Mouse (Mus musculus): ENCODE results near the gene Art2b. TPM values are rescaled to one million over a fixed set of nuclear protein-coding genes. Genes with fewer than 3 reads are reported as not detected.
"Not testable (repeated sequence)": the region's sequence is repeated elsewhere in the genome, so short reads cannot be mapped to it uniquely, and the experiment has no call there.

Art2b gene
- polyA plus RNA-seq, 1 experiment from 2014 or later = 0.55 TPM

DNA sequence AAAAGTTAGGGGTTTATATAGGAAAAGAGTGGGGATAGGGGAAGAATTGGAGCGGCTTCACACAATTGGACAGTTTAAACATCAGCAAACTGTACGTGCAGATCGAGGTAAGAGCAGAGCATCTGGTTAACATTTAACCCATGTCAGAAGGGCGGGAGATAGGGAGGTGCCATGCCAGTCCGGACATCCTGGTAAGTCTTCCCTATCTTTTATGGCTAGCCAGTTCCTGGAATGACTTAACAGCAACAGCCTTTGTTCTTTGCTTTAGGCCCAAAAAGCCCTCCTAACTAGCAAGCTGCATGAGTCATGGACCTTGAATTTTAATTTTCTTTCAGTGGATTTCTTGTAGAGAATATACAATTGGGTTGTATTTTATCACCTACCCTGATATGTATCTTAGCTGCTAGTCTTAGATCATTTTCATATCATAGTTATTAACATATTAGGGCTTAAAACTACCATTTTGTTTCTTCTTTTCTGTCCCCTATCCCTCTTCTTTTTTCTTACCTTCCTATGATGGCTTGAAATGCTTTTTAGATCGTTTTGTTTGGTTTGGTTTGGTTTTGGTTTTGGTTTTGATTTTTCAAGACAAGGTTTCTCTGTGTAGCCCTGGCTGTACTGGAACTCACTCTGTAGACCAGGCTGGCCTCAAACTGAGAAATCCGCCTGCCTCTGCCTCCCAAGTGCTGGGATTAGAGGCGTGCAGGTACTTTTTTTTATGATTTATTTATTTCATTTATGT is 27.6 kb upstream of the Art2b start:
- not testable (repeated sequence) for H3K4me3 ChIP-seq (replicated peaks); H3K27ac ChIP-seq; H3K4me2 ChIP-seq (replicated peaks); H3K4me1 ChIP-seq (replicated peaks); H3K27me3 ChIP-seq (replicated peaks); H3K36me3 ChIP-seq; H3K9me3 ChIP-seq; H3K9ac ChIP-seq
- ATAC-seq = peak; percentile 80
- WGBS = 64% methylated on average over 8 of the region's 8 CpGs

GRCm38 (mm10) chr7:101607845-101608244 is 22.4 kb upstream of the Art2b start:
- H3K4me1 ChIP-seq (replicated peaks) = no peaks in the 10 kb centered on the region
- no peak overlapping the region for H3K27ac ChIP-seq
- no peaks in the 10 kb centered on the region for H3K9me3 ChIP-seq
- no peak overlapping the region for H3K9ac ChIP-seq
- no peak overlapping the region for H3K4me2 ChIP-seq (replicated peaks)
- no peaks in the 10 kb centered on the region for H3K27me3 ChIP-seq (replicated peaks)
- no peak overlapping the region for H3K4me3 ChIP-seq (replicated peaks)
- ATAC-seq = no peak
- no peaks in the 10 kb centered on the region for H3K36me3 ChIP-seq
- 68% methylated on average over 6 of the region's 6 CpGs for WGBS

- WGBS = 86% methylated on average over 1 of the region's 1 CpGs
- Histone ChIP-seq H3K9me3 (no peaks in the 10 kb centered on the region), H3K36me3 (no peaks in the 10 kb centered on the region), H3K4me3 (replicated peaks) (no peak overlapping the region), H3K27me3 (replicated peaks) (no peaks in the 10 kb centered on the region), H3K4me1 (replicated peaks) (no peaks in the 10 kb centered on the region), H3K4me2 (replicated peaks) (no peak overlapping the region), H3K9ac (no peak overlapping the region), H3K27ac (no peak overlapping the region)
- no peak for ATAC-seq
Measured at GRCm38 (mm10) chr7:101600406-101600805, 15.0 kb upstream of the Art2b start.

DNA sequence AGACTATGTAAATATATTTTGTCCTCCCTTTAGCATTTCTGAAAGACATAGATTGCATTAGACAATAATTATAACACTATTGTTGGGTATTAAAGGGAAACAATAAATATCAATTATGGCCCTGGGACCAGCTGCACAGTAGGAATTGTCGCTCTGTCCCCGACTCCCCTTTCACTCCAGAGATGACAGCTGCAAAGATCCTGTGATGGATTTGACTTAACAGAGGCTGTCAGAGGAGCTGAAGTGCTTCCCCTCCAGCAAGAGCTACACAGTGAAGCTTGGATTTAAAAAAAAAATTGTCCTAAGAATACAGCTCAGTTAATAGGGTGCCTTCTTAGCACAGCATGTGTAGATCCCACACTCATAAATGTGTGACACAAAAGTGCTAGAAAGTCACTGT is 13.1 kb upstream of the Art2b start:
- no peaks in the 10 kb centered on the region for H3K27me3 ChIP-seq (replicated peaks)
- no peaks in the 10 kb centered on the region for H3K9me3 ChIP-seq
- H3K4me2 ChIP-seq (replicated peaks) = no peak overlapping the region

DNA sequence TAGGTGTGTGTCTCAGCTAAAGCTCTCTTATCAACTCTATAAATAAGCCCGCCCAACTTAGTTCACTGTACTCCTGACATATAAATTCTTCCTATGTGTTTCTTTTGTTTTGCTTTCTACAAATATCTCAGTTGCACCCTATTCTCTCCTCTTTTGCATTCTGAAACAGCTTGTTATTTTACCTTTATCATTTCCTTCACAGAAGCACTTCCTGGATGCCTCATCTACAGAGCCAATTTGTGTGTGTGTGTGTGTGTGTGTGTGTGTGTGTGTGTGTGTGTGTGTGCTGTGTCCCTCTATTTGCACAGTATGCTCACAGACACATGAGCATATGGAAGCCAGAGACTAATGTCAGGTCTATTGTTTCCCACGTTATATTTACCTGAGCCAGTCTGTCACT is 9.6 kb upstream of the Art2b start:
- Histone ChIP-seq H3K9ac (no peak overlapping the region), H3K36me3 (no peaks in the 10 kb centered on the region), H3K4me1 (replicated peaks) (no peaks in the 10 kb centered on the region), H3K27ac (no peak overlapping the region), H3K4me3 (replicated peaks) (no peak overlapping the region), H3K9me3 (no peaks in the 10 kb centered on the region), H3K27me3 (replicated peaks) (no peaks in the 10 kb centered on the region), H3K4me2 (replicated peaks) (no peak overlapping the region)
- no peak for ATAC-seq
- WGBS = 75% methylated on average over 2 of the region's 2 CpGs

More for the DNA sequence above, 13.1 kb upstream of the Art2b start:
- 45% methylated on average over 2 of the region's 2 CpGs for WGBS
- Histone ChIP-seq H3K36me3 (no peaks in the 10 kb centered on the region), H3K4me3 (replicated peaks) (no peak overlapping the region), H3K27ac (no peak overlapping the region), H3K4me1 (replicated peaks) (no peaks in the 10 kb centered on the region), H3K9ac (no peak overlapping the region)
- ATAC-seq = no peak

DNA sequence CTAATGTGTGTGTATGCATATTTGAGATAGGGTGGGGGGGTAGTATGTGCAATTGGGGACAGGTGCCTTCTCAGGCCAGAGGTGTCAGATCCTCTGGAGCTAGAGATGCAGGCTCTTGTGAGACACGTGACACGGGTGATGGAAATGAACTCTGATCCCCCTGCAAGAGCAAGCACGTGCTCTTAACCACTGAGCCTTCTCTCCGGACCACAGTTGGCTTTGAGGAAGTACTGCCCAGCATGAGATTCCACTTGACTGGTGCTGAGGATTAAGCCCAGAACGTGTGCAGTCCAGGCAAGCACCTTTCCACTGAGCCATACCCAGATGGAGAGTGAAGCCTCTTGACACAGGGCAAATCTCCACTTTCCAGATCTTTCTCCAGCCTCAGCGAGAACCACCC is 1.1 kb downstream of the Art2b start:
- H3K4me1 ChIP-seq (replicated peaks) = not testable (repeated sequence)

GRCm38 (mm10) chr7:101582012-101582411 is 3.4 kb downstream of the Art2b start:
- no peak for ATAC-seq
- H3K27me3 ChIP-seq (replicated peaks) = no peaks in the 10 kb centered on the region
- H3K9ac ChIP-seq = no peak overlapping the region
- H3K4me3 ChIP-seq (replicated peaks) = no peak overlapping the region
- no peaks in the 10 kb centered on the region for H3K4me1 ChIP-seq (replicated peaks)
- no peak overlapping the region for H3K4me2 ChIP-seq (replicated peaks)
- no peaks in the 10 kb centered on the region for H3K36me3 ChIP-seq
- H3K9me3 ChIP-seq = no peaks in the 10 kb centered on the region
- no peak overlapping the region for H3K27ac ChIP-seq
- 81% methylated on average over 7 of the region's 7 CpGs for WGBS

More for the DNA sequence above, 1.1 kb downstream of the Art2b start:
- H3K9ac ChIP-seq; H3K4me3 ChIP-seq (replicated peaks); H3K9me3 ChIP-seq; H3K27me3 ChIP-seq (replicated peaks); ATAC-seq; H3K27ac ChIP-seq; H3K4me2 ChIP-seq (replicated peaks); H3K36me3 ChIP-seq: not testable (repeated sequence)
- WGBS = 45% methylated on average over 6 of the region's 6 CpGs

GRCm38 (mm10) chr7:101580863-101581262 is 4.5 kb downstream of the Art2b start:
- H3K4me2 ChIP-seq (replicated peaks); H3K27me3 ChIP-seq (replicated peaks); H3K27ac ChIP-seq; H3K36me3 ChIP-seq; ATAC-seq; H3K4me1 ChIP-seq (replicated peaks); H3K9me3 ChIP-seq; H3K9ac ChIP-seq; H3K4me3 ChIP-seq (replicated peaks): not testable (repeated sequence)
- WGBS = 87% methylated on average over 3 of the region's 3 CpGs

DNA sequence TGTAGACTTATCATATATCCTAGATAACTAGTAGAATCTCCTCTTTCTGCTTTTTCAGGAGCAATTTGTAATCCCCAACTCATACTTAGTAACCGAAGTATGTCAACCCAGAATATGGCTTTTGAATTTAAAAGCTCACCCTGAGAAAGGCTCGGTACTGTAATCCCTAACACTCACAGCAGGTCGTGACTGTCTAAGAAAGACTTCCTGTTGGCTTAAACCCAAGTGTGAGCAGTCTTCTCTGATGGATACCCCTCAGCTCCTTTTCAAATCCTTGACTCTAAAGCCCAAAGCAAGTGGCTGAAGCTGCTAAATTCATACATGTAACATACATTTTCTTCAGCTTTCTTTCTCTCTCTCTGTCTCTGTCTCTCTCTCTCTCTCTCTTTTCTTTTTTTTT is 11.0 kb downstream of the Art2b start:
- 45% methylated on average over 3 of the region's 3 CpGs for WGBS
- H3K27ac ChIP-seq = no peak overlapping the region
- H3K4me1 ChIP-seq (replicated peaks) = no peaks in the 10 kb centered on the region
- no peak for ATAC-seq
- no peak overlapping the region for H3K4me3 ChIP-seq (replicated peaks)
- no peaks in the 10 kb centered on the region for H3K9me3 ChIP-seq
- no peaks in the 10 kb centered on the region for H3K36me3 ChIP-seq
- no peak overlapping the region for H3K4me2 ChIP-seq (replicated peaks)
- no peaks in the 10 kb centered on the region for H3K27me3 ChIP-seq (replicated peaks)
- H3K9ac ChIP-seq = no peak overlapping the region

DNA sequence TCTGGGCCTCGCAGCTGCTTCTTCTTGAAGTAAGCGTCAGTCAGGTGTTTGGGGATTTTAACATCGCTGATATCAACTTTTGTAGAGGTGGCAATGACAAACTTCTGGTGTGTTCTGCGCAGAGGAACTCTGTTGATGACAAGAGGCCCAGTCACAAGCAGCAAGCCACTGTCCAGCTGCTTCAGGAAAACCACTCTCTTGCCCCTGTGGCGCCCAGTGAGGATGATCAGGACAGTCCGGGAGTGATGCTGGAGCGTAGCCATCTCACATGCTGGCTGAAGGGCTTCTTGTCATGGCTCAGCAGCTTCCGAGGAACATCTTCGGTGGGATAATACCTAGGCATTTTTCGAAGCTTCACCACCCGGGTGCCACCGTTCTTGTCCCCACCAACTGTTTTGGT is 11.8 kb downstream of the Art2b start:
- H3K9ac ChIP-seq; H3K27ac ChIP-seq; ATAC-seq; H3K4me3 ChIP-seq (replicated peaks); H3K36me3 ChIP-seq; H3K4me1 ChIP-seq (replicated peaks); H3K4me2 ChIP-seq (replicated peaks); H3K9me3 ChIP-seq; H3K27me3 ChIP-seq (replicated peaks): not testable (repeated sequence)
- 93% methylated on average over 12 of the region's 12 CpGs for WGBS

- 88% methylated on average over 2 of the region's 2 CpGs for WGBS
- no peak for ATAC-seq
- no peak overlapping the region for H3K27ac ChIP-seq
Measured at GRCm38 (mm10) chr7:101564086-101564485, 21.3 kb downstream of the Art2b start.

DNA sequence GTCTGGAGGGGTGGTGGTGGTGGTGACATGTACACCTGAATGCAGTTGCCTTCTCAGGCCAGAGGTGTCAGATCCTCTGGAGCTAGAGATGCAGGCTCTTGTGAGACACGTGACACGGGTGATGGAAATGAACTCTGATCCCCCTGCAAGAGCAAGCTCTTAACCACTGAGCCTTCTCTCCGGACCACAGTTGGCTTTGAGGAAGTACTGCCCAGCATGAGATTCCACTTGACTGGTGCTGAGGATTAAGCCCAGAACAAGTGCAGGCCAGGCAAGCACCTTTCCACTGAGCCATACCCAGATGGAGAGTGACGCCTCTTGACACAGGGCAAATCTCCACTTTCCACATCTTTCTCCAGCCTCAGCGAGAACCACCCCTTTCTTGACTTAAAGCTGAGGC is 26.0 kb downstream of the Art2b start:
- not testable (repeated sequence) for H3K9ac ChIP-seq; ATAC-seq; H3K4me2 ChIP-seq (replicated peaks); H3K36me3 ChIP-seq; H3K4me1 ChIP-seq (replicated peaks); H3K27ac ChIP-seq; H3K27me3 ChIP-seq (replicated peaks); H3K4me3 ChIP-seq (replicated peaks); H3K9me3 ChIP-seq
- 62% methylated on average over 5 of the region's 5 CpGs for WGBS

More at GRCm38 (mm10) chr7:101564086-101564485, 21.3 kb downstream of the Art2b start:
- no peaks in the 10 kb centered on the region for H3K27me3 ChIP-seq (replicated peaks)
- no peaks in the 10 kb centered on the region for H3K36me3 ChIP-seq
- no peak overlapping the region for H3K4me2 ChIP-seq (replicated peaks)
- H3K4me1 ChIP-seq (replicated peaks) = no peaks in the 10 kb centered on the region
- no peaks in the 10 kb centered on the region for H3K9me3 ChIP-seq
- H3K4me3 ChIP-seq (replicated peaks) = no peak overlapping the region
- no peak overlapping the region for H3K9ac ChIP-seq

- no peak overlapping the region for H3K4me3 ChIP-seq (replicated peaks)
- no peak overlapping the region for H3K27ac ChIP-seq
- H3K9me3 ChIP-seq = no peaks in the 10 kb centered on the region
- H3K4me1 ChIP-seq (replicated peaks) = no peaks in the 10 kb centered on the region
- no peak overlapping the region for H3K9ac ChIP-seq
- H3K27me3 ChIP-seq (replicated peaks) = no peaks in the 10 kb centered on the region
- ATAC-seq = peak; percentile 65
- 68% methylated on average over 1 of the region's 1 CpGs for WGBS
- H3K4me2 ChIP-seq (replicated peaks) = no peak overlapping the region
- no peaks in the 10 kb centered on the region for H3K36me3 ChIP-seq
Measured at GRCm38 (mm10) chr7:101557391-101557790, 28.0 kb downstream of the Art2b start.
